Mouse (Mus musculus) G1E (cell line): ENCODE measurements at regions not wholly inside any gene's neighbourhood (a gene's known extent, or its start where the extent isn't known, plus 50 kb on each side); places are given as distances from the start of the nearest gene placed in this dataset.

ENCODE experiments used
- CTCF ChIP-seq: IDR thresholded peaks from 2 replicates; pipeline ENCODE4 v1.5.1; 2012; ENCODE audit warnings: low read depth, low read length, inconsistent platforms, mixed read lengths
- GATA1 ChIP-seq: IDR thresholded peaks from 2 replicates; pipeline ENCODE4 v1.6.1; 2012; ENCODE audit warnings: borderline replicate concordance, low read length, inconsistent platforms, mixed read lengths
- GATA2 ChIP-seq: IDR thresholded peaks from 2 replicates; pipeline ENCODE4 v1.6.1; 2012; ENCODE audit warnings: low read depth, low read length, inconsistent platforms, borderline replicate concordance
- POLR2AphosphoS5 ChIP-seq: IDR thresholded peaks from 2 replicates; pipeline ENCODE4 v1.6.1; 2012; ENCODE audit warnings: low read depth, low read length, inconsistent platforms; ENCODE audit not compliant: insufficient replicate concordance
- TAL1 ChIP-seq: conservative IDR thresholded peaks from 2 replicates; pipeline ENCODE4 v1.6.1; 2012; ENCODE audit warnings: low read depth, low read length, inconsistent platforms, mixed read lengths

DNA sequence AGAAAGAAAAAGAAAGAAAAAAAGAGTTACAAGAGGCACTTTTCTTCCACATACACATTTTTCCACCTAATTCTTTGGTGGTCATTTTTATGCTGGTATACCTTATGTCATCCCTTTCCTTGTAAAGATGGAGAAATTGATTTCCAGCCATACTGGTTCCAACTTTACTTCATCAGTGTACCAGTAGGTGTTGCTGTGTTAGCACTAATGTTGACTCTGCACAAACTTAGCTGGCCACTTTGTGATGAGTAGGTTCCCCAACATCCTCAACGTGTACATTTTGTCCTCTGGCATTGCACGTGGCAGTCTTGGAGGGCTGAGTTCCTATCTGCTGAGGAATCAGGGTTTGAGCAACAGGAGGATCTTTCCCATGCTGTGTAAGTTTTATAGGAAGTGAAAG, 256.7 kb downstream of the Cetn3 start:
- TF ChIP-seq CTCF (no peak), TAL1 (no peak), GATA1 (no peak), POLR2AphosphoS5 (no peak), GATA2 (no peak)
